Mouse (Mus musculus): Measurements from ENCODE around the gene Sec1. TPM values are rescaled to one million over a fixed set of nuclear protein-coding genes. Genes with fewer than 3 reads are reported as not detected.

Sec1 gene
- polyA plus RNA-seq, 1 experiment from 2014 or later: 0.32 TPM

DNA sequence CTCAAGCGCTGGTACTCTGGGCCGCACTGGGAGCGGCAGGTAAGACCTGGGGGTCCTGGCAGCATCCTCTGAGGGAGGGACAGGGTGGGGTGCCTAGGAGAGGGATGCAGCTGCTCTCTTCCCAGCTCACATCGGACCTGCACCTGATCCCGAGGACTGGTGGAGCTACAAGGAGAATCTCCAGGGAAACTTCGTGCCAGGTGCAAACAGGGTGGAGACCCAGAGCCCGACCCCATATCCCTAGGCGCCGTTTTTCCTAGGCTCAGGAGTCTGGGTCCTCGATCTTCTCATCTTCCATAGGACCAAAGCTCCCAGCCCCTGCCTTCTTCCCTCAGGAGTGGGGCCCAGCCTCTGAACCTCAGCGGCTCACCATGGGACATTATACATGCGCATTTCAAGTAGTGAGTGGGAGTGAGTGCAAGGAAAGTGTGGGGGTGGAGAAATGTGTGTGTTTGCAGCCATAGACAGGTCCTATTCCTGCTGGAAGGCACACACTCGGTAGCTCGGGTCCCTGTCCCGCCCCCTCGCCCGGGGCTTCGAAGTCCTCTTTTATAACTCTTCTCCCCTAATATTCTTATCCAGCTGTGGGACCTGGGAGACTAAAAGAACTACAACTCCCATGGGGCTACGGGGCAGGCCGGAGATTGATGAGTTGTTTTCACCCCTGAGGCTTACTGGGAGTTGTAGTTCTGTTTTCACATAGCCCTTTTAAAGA lies 6.3 kb upstream of the Sec1 start:
- Histone ChIP-seq H3K36me3 (no peaks in the 10 kb centered on the region), H3K9me3 (replicated peaks) (no peaks in the 10 kb centered on the region), H3K4me1 (peaks cover 51% of the 10 kb centered on the region), H3K27ac (replicated peaks) (peak overlapping the region; percentile 77), H3K27me3 (ENCODE audit: low read depth, poor library complexity, severe bottlenecking) (peaks cover 34% of the 10 kb centered on the region), H3K4me3 (peak overlapping the region; percentile 57)
- peak; percentile 69 for DNase-seq (ENCODE audit: low spot score)
- WGBS: 1% methylated on average over 20 of the region's 20 CpGs

GRCm38 (mm10) chr7:45699523-45700141 lies 5.4 kb upstream of the Sec1 start, which contains the start of gene Car11:
Gene Car11, plus strand, starts transcription at chr7:45699843.
- Histone ChIP-seq H3K27ac (replicated peaks) (peak within 1 kb of the TSS; percentile 77), H3K36me3 (no peaks in the 10 kb centered on the region), H3K4me1 (peaks cover 55% of the 10 kb centered on the region), H3K9me3 (replicated peaks) (no peaks in the 10 kb centered on the region), H3K27me3 (ENCODE audit: low read depth, poor library complexity, severe bottlenecking) (peaks cover 34% of the 10 kb centered on the region), H3K4me3 (peak within 1 kb of the TSS; percentile 57)
- WGBS: 2% methylated on average over 36 of the region's 36 CpGs
- peak; percentile 41 for DNase-seq (ENCODE audit: low spot score)

GRCm38 (mm10) chr7:45697894-45698293 lies 3.7 kb upstream of the Sec1 start:
- H3K4me3 ChIP-seq: no peak overlapping the region
- H3K9me3 ChIP-seq (replicated peaks): no peaks in the 10 kb centered on the region
- no peak for DNase-seq (ENCODE audit: low spot score)
- H3K36me3 ChIP-seq: no peaks in the 10 kb centered on the region
- H3K27ac ChIP-seq (replicated peaks): no peak overlapping the region
- WGBS: 84% methylated on average over 6 of the region's 7 CpGs
- H3K27me3 ChIP-seq (ENCODE audit: low read depth, poor library complexity, severe bottlenecking): peaks cover 34% of the 10 kb centered on the region
- H3K4me1 ChIP-seq: peaks cover 47% of the 10 kb centered on the region

GRCm38 (mm10) chr7:45695098-45695497 lies 896 bp upstream of the Sec1 start:
- Histone ChIP-seq H3K4me1 (peaks cover 33% of the 10 kb centered on the region), H3K4me3 (no peak overlapping the region), H3K36me3 (no peaks in the 10 kb centered on the region), H3K27ac (replicated peaks) (no peak overlapping the region; the same call in 1 of the 2 replicates), H3K9me3 (replicated peaks) (no peaks in the 10 kb centered on the region), H3K27me3 (ENCODE audit: low read depth, poor library complexity, severe bottlenecking) (peaks cover 38% of the 10 kb centered on the region)
- DNase-seq (ENCODE audit: low spot score): peak; percentile 39
- WGBS: 29% methylated on average over 6 of the region's 6 CpGs

- H3K4me3 ChIP-seq: no peak overlapping the region
- peaks cover 32% of the 10 kb centered on the region for H3K4me1 ChIP-seq
- H3K36me3 ChIP-seq: no peaks in the 10 kb centered on the region
- 85% methylated on average over 2 of the region's 2 CpGs for WGBS
- no peak overlapping the region for H3K27ac ChIP-seq (replicated peaks)
- H3K27me3 ChIP-seq (ENCODE audit: low read depth, poor library complexity, severe bottlenecking): peaks cover 19% of the 10 kb centered on the region; the same call in 1 of the 2 replicates
- no peak for DNase-seq (ENCODE audit: low spot score)
- no peaks in the 10 kb centered on the region for H3K9me3 ChIP-seq (replicated peaks)
Measured at GRCm38 (mm10) chr7:45692364-45692763, 1.8 kb downstream of the Sec1 start.

- Histone ChIP-seq H3K4me3 (no peak overlapping the region), H3K36me3 (no peaks in the 10 kb centered on the region), H3K4me1 (peaks cover 35% of the 10 kb centered on the region), H3K9me3 (replicated peaks) (no peaks in the 10 kb centered on the region), H3K27ac (replicated peaks) (no peak overlapping the region), H3K27me3 (ENCODE audit: low read depth, poor library complexity, severe bottlenecking) (peaks cover 23% of the 10 kb centered on the region; the same call in 1 of the 2 replicates)
- WGBS: 79% methylated on average over 11 of the region's 11 CpGs
- DNase-seq (ENCODE audit: low spot score): no peak
Measured at GRCm38 (mm10) chr7:45689800-45690199, 4.4 kb downstream of the Sec1 start.

GRCm38 (mm10) chr7:45689099-45689498 lies 5.1 kb downstream of the Sec1 start:
- H3K4me3 ChIP-seq: 0 out of 2 replicates have a peak overlapping the region, but pooled peaks have one; percentile 4
- H3K4me1 ChIP-seq: peaks cover 29% of the 10 kb centered on the region
- H3K36me3 ChIP-seq: no peaks in the 10 kb centered on the region
- no peak for DNase-seq (ENCODE audit: low spot score)
- WGBS: 65% methylated on average over 6 of the region's 6 CpGs
- H3K9me3 ChIP-seq (replicated peaks): no peaks in the 10 kb centered on the region
- H3K27ac ChIP-seq (replicated peaks): peak overlapping the region; percentile 49; the same call in 1 of the 2 replicates
- H3K27me3 ChIP-seq (ENCODE audit: low read depth, poor library complexity, severe bottlenecking): peaks cover 23% of the 10 kb centered on the region; the same call in 1 of the 2 replicates

GRCm38 (mm10) chr7:45686841-45687240 lies 7.4 kb downstream of the Sec1 start:
- no peak for DNase-seq (ENCODE audit: low spot score)
- peaks cover 38% of the 10 kb centered on the region for H3K4me1 ChIP-seq
- H3K27ac ChIP-seq (replicated peaks): peak overlapping the region; percentile 38; the same call in 1 of the 2 replicates
- H3K27me3 ChIP-seq (ENCODE audit: low read depth, poor library complexity, severe bottlenecking): peaks cover 23% of the 10 kb centered on the region; the same call in 1 of the 2 replicates
- H3K36me3 ChIP-seq: no peaks in the 10 kb centered on the region
- H3K9me3 ChIP-seq (replicated peaks): no peaks in the 10 kb centered on the region
- WGBS: 91% methylated on average over 3 of the region's 3 CpGs
- H3K4me3 ChIP-seq: no peak overlapping the region

- no peak overlapping the region for H3K4me3 ChIP-seq
- DNase-seq (ENCODE audit: low spot score): no peak
- 61% methylated on average over 10 of the region's 10 CpGs for whole genome bisulfite sequencing
- H3K27ac ChIP-seq (replicated peaks): peak overlapping the region; percentile 49; the same call in 1 of the 2 replicates
- H3K36me3 ChIP-seq: no peaks in the 10 kb centered on the region
- peaks cover 13% of the 10 kb centered on the region; the same call in 1 of the 2 replicates for H3K27me3 ChIP-seq (ENCODE audit: low read depth, poor library complexity, severe bottlenecking)
- peaks cover 38% of the 10 kb centered on the region for H3K4me1 ChIP-seq
- no peaks in the 10 kb centered on the region for H3K9me3 ChIP-seq (replicated peaks)
Measured at GRCm38 (mm10) chr7:45685811-45686210, 8.4 kb downstream of the Sec1 start.

DNA sequence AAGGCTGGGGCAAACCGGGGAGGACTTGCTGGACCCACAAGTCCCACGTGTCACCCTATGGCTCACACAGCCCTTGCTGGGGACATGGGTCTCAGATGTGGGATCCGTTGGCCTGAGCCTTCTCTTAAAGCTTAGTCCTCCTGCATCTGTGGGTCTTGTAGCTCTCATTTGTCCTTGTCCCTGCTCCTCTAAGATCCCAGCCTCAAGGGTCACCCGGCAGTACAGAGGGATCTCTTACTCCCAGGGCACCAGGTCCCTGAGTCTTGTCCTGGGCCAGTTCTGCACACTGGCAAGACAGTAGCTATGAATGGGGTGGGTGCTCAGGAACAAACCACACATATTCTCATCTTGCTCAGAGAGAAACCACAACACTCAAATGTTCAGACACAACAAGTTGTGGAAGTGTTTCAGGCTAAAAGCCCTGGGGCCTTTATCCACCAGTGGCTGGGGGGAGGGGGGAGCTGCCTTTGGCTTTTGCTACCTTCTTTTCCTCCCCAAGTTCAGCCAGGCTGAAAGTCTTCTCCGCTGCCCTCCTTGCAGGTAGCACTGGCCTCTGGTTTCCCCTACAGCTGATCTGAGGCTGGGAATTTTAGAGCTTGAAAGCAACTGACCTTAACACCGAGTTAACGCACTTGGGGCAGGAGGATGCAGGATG lies 10.7 kb downstream of the Sec1 start, which contains the start of gene Ntn5:
Gene Ntn5 (plus strand): TSS at position 627 of the 655 bp plus-strand sequence.
- no peaks in the 10 kb centered on the region for H3K9me3 ChIP-seq (replicated peaks)
- WGBS: 73% methylated on average over 7 of the region's 7 CpGs
- H3K4me3 ChIP-seq: no peak within 1 kb of the TSS; the same call in 1 of the 2 replicates
- peaks cover 3% of the 10 kb centered on the region; the same call in 1 of the 2 replicates for H3K27me3 ChIP-seq (ENCODE audit: low read depth, poor library complexity, severe bottlenecking)
- no peaks in the 10 kb centered on the region for H3K36me3 ChIP-seq
- H3K27ac ChIP-seq (replicated peaks): peak within 1 kb of the TSS; percentile 90
- DNase-seq (ENCODE audit: low spot score): no peak
- H3K4me1 ChIP-seq: peaks cover 35% of the 10 kb centered on the region

DNA sequence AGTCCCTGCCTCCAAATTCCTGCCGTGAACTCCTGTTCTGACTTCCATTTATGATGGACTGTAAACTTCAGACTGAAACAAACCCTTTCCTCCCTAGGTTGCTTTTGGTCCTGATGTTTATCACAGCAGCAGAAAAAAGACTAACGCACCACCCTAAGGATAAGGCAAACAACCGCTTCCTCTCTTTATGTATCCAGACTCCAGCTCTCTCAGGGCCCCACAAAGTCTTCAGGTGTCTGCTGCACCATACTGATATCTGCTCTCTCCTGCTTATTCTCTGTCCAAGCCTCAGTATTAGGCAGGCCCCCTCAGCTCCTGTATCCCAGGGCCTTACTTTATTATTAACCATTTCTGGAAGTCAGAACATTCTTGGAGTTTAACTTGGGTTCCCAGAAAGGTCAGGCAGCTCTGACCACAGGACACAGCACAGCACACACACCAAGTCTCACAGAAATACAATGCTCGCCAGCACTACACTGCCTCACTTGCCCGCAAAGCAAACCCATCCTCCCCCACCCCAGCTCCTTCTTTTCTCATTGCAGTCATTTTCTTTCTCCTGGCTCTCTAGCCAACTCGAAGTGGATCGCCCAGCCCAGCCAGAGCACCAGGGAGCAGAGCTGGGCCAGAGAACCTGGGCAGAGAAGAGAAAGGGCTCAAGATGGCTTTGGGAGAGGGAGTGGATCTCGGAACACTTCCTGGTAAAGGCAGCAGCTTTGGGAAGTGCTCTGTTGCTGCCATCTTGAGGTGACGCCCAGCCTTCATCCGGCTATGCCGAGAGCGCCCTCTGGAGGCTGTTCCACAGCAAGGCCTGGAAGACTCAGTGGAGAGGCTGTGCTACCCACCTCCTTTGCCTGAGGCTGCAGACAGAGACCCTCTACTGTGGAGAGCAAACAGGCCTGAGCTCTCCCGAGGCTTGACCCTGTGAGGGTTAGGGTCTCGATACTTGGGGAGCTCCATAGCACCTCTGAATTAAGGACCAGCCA lies 11.8 kb downstream of the Sec1 start:
- Histone ChIP-seq H3K4me3 (peak overlapping the region; percentile 40), H3K36me3 (no peaks in the 10 kb centered on the region), H3K27me3 (ENCODE audit: low read depth, poor library complexity, severe bottlenecking) (peaks cover 3% of the 10 kb centered on the region; the same call in 1 of the 2 replicates), H3K4me1 (peaks cover 44% of the 10 kb centered on the region), H3K27ac (replicated peaks) (peak overlapping the region; percentile 90), H3K9me3 (replicated peaks) (no peaks in the 10 kb centered on the region)
- peak; percentile 91 for DNase-seq (ENCODE audit: low spot score)
- 31% methylated on average over 14 of the region's 14 CpGs for WGBS

Measured in midbrain, embryonic 10.5 days (tissue).